Mouse (Mus musculus) right cerebral cortex, postnatal 10 days (tissue): ENCODE results near the gene Trub1.

Experiments
- DNase-seq, 2 experiments: peaks; one replicate each; pipeline ENCODE4 v3.0.0; 2021; ENCODE audit warnings: low spot score in 2 of 2

Trub1 gene

DNA sequence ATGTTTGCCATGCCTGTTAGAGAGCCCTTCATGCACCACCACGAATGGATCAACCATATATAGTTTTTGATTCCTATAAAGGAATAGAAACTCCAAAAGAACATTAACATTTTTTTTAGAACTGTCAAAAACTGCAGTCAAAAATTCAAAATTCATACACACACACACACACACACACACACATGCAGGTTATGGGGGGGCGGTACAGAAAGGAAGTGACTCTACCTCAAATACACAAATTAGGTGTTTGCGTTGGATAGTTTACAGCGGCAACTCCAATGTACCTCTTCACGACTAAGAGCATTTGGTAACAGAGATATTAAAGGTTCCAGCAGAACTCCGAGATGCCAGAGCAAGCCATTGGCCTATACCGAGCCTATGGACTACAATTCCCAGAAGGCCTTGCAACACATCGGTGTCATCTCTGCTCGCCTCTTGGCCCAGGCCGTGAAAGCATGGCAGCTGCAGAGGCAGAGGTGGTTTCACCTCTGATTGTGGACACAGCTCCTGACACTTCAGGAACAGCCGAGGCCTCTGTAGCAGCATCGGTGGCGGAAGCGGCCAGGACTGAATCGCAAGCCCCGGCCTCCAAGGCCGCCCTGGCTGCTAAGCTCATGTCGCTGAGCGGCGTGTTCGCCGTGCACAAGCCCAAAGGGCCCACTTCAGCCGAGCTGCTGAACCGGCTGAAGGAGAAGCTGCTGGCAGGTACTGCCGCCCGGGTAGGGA is at the start of gene Trub1:
TSS of gene Trub1 (plus strand) at position 421 of the 726 bp plus-strand sequence.
- peak; percentile 89 to 92 for DNase-seq

GRCm38 (mm10) chr19:57403700-57404501 is 48.8 kb upstream of the Trub1 start:
- DNase-seq, result peak; percentile 57 to 74

GRCm38 (mm10) chr19:57404502-57404848 is 48.2 kb upstream of the Trub1 start:
- no peak for DNase-seq

GRCm38 (mm10) chr19:57407947-57408346 is 44.8 kb upstream of the Trub1 start:
- DNase-seq, result no peak

DNA sequence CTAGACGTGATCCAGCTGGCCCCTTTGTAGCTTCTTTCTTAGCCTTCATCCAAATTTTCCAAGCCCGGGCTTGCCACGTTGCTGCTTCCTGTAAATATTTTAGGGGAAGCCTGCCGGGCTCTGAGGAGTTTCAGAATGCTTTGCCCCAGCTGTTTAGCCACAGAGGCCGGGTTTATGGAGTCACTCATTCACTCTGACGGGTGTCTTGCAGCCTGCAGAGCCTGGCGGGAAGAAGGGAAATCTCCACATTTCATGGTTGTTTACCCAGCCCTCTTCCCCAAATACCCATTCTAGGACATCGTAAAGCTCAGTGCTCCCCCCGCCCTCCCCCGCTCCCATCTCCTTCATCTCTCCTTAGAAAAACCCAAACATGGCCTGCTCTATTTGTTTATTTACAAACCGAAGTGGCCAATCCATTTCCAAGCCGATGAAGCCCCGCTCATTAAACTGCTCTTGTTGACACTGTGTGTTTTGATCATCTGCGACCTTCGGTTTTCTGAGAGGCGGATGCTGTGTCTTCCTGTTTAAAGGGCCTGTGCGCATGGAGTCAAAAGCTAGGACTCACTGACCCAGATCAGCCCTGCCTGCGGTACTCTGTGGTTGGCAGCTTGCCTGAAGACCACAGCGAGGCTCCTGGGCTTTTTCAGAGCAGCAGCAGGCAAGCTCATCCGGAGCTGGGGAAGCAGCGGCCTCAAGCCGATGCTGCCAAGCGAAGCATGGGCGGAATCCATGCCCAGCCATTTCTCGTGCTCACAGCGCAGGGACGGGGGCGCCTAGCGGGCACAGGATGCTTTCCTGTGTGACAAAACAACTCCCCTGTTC is 41.1 kb upstream of the Trub1 start:
- DNase-seq, result peak; percentile 83 to 84

- no peak for DNase-seq
Measured at GRCm38 (mm10) chr19:57413170-57413569, 39.5 kb upstream of the Trub1 start.

GRCm38 (mm10) chr19:57413918-57414317 is 38.8 kb upstream of the Trub1 start:
- DNase-seq, result no peak

GRCm38 (mm10) chr19:57415031-57415807 is 37.5 kb upstream of the Trub1 start:
- DNase-seq, result peak in 1 of 2 experiments; percentile 42

DNA sequence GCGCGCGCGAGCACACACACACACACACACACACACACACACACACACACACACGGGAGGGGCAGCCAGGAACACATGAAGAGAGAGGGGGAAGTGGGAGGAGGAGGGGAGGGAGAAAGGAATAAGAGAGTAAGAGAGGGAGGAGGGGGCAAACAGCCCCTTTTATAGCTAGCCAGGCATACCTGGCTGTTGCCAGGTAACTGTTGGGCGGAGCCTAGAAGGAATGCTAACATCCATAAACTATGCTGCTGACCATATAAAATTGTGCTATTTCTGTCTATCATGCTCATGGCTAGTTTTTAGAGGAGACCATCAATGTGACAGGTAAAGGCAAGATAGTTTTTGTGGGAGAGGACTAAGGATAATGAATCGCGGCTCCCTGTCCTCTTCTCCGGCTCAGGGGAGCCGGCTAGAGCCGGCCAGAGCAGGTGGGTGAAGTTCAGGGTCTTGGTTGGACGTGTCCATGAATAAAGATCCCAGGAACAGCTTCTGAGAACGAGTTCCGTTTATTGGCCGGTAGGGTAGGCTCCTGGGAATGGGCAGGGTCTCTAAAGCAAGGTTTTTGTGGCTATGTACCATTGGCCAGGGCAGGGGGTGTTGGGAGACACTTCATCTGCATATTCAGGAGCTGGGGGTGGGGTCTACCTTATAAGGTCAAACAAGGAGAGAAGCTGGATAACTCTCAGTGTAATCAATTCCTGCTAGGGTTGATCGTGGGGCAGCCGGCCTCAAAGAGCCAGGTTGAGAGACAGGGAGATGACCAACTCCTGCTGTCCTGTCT is 34.7 kb upstream of the Trub1 start:
- DNase-seq, result no peak

DNA sequence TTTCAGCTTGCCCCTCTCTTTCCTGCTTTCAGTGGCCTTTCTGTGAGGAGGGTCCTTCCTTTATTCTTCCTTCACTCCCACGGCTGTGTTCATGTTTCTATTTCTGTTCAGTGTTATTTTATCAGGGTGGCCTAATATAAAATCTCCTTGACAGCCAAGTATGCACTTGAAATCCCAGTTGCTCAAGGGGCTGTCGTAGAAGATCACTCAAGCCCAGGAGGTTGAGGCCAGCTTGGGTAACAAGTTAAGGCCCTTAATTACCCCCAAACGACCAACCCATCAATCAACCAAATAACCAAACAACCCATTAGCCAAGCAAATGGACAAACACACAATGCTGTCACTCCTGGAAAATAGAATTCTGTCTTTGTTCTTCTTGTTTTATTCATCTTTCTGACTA is 29.3 kb upstream of the Trub1 start:
- DNase-seq, result no peak

GRCm38 (mm10) chr19:57425296-57425695 is 27.4 kb upstream of the Trub1 start:
- no peak for DNase-seq

- no peak for DNase-seq
Measured at GRCm38 (mm10) chr19:57426841-57427240, 25.9 kb upstream of the Trub1 start.

GRCm38 (mm10) chr19:57427756-57428438 is 24.8 kb upstream of the Trub1 start:
- no peak for DNase-seq

DNA sequence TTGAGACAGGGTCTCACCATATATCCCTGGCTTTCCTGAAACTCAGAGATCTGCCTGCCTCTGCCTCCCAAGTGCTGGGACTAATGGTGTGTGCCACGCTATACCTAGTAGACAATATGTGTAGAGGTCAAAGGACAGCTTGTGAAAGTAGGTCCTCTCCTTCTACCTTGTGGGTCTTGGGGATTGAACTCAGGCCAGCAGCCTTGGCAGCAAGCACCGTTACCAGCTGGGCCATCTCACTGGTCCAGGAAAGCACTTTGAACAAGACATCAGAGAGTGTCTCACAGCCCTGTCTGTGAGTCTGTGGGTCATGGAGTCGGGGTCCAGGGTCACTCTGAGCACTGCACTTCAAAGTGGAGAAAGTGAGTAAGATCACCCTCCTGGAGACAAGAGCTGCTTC is 24.1 kb upstream of the Trub1 start:
- no peak for DNase-seq

DNA sequence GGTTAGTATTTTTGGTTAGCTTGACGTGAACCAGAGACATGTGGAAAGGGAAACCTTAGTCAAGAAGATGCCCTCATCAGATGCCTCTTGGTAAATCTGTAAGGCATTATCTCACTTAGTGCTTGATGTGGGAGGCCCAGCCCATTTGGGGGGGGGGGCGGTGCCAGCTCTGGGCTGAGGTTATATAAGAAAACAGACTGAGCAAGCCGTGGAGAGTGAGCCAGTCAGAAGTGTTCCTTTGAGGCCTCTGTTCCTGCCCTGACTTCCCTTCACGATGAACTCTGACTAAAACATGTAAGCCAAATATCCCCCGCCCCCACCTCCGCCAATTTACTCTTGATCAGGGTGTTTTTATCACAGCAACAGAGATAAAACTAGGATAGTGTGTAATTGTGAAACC is 22.8 kb upstream of the Trub1 start:
- DNase-seq, result no peak

DNA sequence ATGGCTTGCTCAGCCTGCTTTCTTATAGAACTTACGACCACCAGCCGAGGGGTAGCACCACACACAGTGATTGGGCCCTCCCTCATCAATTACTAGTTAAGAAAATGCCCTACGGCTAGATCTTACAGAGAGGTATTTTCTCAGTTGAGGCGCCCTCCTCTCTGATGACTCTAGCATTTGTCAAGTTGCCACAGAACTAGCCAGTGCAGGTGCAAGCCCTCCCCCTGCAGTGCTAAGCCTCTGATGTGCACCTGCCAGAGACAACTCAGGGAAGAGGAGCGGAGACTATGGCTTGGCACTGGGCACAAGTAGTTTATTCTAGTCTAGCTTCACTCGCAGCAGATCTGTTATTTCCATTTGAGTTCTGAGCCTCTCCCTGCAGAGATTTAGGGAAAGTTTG is 21.2 kb upstream of the Trub1 start:
- DNase-seq, result no peak

GRCm38 (mm10) chr19:57434024-57434423 is 18.7 kb upstream of the Trub1 start:
- DNase-seq, result no peak

GRCm38 (mm10) chr19:57436586-57437021 is 16.1 kb upstream of the Trub1 start:
- DNase-seq, result no peak

- DNase-seq, result no peak
Measured at GRCm38 (mm10) chr19:57437042-57437441, 15.7 kb upstream of the Trub1 start.

DNA sequence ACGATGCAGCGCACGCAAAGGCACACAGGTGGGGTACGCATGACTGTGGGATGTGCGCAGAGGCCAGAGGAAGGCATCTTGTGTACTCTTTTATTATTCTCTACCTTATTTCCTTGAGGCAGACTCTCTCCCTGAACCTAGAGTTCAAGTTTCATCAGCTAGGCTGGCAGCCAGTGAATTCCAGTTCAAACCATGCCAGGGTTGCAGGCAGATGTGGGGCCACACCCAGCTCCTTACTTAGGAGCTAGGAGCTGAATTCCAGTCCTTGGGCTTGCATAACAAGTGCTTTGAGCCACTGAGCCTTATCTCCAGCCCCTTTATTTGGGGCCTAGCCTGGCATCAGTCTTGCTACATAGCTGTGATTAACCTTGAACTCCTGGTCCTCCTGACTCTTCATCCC is 13.4 kb upstream of the Trub1 start:
- DNase-seq, result no peak
